ENCODE assay signal across 1 mouse cellular context in the genomic region with DNA sequence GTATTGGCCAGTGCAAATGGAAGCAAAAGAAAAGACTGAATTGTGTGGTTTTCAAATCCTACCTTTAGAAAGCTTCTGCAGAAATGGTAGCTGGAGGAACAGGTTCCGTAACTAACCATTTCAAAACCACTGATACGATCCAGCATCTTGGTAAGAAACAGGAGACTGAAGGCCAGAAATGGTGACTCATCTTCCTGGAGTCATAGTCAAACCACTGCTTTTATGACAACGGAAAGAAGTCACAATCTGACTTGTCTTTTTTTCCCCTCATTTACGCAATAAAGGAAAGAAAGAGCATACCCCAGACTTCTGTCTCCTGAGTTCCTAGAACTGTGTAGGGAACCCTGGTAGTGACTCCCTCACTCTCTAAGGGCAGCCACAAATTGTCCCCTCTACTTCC.
TF ChIP-seq lines count a peak whose summit lies in the region.

No protein-coding gene starts in this region.

TF ChIP-seq in CH12.LX, 34 proteins besides CTCF, POLR2A, EP300 and RAD21 (continued from another document):
- peak; percentile 77 for TF ChIP-seq JUN (IDR thresholded peaks at IDR 0.05; ENCODE audit: insufficient read depth, low read depth, low read length)
- TF ChIP-seq UBTF (IDR thresholded peaks at IDR 0.05; ENCODE audit: low read depth, low read length), result no peak
- no peak for TF ChIP-seq POLR2AphosphoS2 (IDR thresholded peaks at IDR 0.05; ENCODE audit: low read depth, low read length)
- no peak for TF ChIP-seq ZMIZ1 (IDR thresholded peaks at IDR 0.05; ENCODE audit: low read depth, low read length)
- no peak for TF ChIP-seq MYC (IDR thresholded peaks at IDR 0.05; ENCODE audit: low read depth, low read length)
- no peak for TF ChIP-seq ELF1 (IDR thresholded peaks at IDR 0.05; ENCODE audit: low read depth, low read length)
- TF ChIP-seq PAX5 (IDR thresholded peaks at IDR 0.05; ENCODE audit: low read length), result no peak
